Mouse (Mus musculus): ENCODE data around the gene Klhdc10.
A peak's percentile ranks its signal among the peaks of the same experiment; 100 is the strongest.

The Klhdc10 gene

DNA sequence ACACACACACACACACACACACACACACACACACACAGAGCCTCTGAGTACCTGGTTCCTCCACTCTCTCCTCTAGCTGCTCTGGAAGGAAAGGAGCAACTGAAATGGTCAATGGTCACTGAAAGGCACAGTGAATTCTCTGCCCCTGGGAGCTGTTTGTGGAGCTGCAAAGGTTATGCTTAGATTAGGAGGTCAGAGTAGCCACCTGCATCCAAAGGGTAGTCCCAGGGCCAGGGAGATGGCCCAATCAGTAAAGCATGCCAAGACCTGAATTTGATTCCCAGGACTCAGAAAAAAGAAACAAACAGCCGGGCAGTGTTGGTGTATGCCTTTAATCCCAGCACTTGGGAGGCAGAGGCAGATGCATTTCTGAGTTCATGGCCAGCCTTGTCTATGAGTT, 66.4 kb downstream of the Klhdc10 start:
- no peak for DNase-seq (ENCODE audit: low read depth, low spot score)

DNA sequence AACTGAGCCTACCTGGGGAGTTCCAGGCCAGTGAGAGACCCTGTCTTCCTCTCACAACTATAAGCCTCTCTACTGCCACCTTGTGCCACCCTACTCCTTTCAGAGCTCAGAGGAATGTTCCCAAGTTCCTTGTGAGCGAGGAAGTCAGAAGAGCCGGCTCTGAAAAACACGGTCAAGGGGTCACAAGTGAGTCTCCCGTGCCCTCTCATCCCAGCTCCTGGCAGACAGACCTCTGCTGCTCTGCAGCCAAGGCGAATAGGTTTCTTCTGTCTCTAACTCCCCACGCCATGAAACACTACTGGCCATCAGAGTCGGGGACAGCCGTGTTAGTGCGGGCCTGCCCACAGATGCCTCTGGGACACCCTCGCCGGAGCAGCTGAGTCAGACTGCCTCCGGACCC, 67.0 kb downstream of the Klhdc10 start:
- DNase-seq (ENCODE audit: low read depth, low spot score): peak; percentile 44

GRCm38 (mm10) chr6:30469370-30469769, 67.7 kb downstream of the Klhdc10 start:
- no peak for DNase-seq (ENCODE audit: low read depth, low spot score)

DNA sequence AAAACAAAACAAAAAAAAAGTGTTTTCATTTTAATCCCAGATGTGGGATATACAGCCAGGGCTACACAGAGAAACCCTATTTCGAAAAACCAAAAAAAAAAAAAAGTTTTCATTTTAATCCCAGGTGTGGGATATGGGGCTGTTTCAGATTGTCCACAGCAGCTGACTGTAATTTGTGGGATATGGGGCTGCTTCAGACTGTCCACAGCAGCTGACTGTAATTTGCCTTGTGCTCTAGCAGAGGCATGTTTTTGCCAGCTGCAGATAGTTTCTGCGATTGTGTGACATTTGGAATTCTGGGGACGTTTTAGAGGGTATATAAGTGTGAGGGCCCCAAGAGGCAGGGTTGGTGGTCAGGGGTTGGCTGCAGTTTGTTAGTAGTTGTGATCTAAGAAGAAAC, 70.0 kb downstream of the Klhdc10 start:
- no peak for DNase-seq (ENCODE audit: low read depth, low spot score)

DNA sequence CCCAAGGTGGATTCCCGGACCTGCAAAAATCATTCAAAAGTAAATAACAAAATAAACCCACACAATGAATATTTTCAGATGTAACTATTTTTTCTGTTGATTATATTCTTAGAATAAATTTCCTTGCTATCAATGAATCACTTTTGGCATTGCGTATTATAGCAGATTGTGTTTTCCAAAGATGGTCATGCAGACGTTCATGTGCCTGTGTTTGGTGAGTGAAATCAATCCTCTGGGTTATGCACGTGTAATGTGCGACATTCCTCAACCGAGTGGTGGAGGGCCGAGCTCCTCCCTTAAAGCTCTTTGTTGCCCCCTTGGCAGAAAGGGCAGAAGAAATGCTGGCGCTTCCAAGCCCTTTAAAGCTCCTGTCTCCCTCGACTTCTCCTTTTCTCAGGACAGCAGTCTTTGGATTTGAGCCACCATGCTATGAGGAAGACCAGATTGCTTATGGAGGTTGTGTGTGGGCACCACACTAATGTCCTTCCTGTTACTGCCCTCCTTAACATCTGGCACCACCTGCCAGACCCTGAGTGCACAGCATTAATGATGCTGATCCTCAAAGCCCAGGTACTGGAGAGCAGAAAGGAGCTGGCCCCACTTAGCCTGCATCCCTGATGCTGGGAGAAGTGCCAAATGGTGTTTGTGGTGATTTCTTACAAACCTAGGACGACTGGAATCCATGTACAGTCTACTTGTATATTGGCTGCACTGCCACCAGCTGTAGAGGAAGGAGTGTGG, 74.5 kb downstream of the Klhdc10 start:
- no peak for DNase-seq (ENCODE audit: low read depth, low spot score)

- no peak for DNase-seq (ENCODE audit: low read depth, low spot score)
Measured at GRCm38 (mm10) chr6:30477210-30477714, 75.6 kb downstream of the Klhdc10 start.

GRCm38 (mm10) chr6:30477784-30478183, 76.1 kb downstream of the Klhdc10 start:
- DNase-seq (ENCODE audit: low read depth, low spot score): no peak

DNA sequence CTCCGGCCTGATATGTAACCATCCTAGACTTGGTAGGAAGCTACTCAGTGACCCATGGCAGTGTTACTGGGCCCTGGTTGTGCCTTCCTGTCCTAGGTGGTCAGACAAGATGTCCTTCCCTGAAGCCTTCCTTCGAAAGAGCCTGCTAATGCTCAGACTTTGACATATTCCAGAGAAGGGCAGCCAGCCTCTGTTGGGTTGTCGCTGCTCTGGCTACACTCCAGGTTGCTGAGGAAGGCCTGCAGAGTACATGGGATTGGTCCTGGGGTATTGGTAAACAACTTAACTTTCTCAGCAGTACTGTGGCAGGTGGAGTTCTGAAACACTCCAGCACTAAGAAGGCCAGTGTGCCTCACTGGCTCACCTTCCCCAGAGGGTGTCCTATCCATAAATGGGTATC, 77.8 kb downstream of the Klhdc10 start:
- no peak for DNase-seq (ENCODE audit: low read depth, low spot score)

DNA sequence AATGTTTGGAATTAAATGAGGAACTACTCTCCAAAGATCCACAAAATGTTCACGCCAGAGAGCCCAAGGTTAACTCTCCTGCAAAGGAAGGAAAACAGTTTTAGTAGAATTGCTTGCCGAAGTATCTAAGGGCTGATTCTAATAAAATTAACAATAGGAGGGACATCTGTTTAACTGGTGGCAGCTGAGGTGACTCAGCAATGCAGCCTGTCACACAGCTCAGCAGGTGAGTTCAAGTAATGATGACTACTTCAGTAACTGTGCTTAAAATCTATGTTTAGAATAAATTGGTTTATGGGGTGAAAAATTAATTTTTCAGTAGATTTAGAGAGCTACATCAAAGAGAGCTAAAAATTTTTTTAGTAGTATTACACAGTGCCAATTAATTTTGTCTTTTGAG, 81.2 kb downstream of the Klhdc10 start:
- no peak for DNase-seq (ENCODE audit: low read depth, low spot score)

DNA sequence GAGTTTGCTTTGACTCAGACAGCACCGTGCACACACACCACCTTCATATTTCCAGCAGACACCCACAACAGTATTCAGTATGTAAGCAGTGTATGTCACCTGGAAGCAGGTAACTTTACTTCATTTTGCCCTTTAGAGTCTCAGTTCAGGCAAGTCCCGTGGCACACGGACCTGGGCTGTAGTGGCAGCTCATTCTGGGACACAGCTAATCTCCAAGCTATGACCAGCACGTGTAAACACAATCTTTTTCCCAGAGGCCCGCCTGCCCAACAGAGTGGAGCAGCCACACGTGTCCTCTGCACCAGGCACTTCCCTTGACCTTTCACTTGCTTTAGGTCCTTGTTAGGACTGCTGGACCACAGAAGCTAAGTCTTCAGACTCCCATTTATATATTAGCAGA, 84.8 kb downstream of the Klhdc10 start:
- no peak for DNase-seq (ENCODE audit: low read depth, low spot score)

DNA sequence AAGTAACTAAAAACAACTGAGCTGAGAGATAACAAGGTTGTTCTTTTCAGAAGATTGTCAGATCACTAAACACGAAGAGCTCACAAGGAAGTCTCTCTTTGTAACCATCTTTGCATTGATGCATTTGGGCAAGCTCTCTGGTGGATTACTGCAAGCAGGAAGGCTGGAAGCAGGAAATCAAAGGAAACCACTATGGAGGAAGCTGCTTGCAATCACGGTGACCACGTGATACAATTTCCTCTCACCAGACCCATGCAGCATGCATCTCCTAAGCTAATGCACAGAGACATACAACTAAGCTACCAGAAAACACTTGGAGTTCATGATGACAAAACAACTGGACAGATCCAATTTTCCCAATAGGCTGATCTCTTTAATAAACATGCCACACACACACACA, 97.4 kb downstream of the Klhdc10 start:
- no peak for DNase-seq (ENCODE audit: low read depth, low spot score)
